Mouse (Mus musculus) c-Kit-positive CD71-positive TER-119-positive erythroid progenitor cells, embryonic 14.5 days (primary cell): ENCODE data around the gene Akap17b.

Experiments
- DNase-seq: peaks from one replicate; pipeline ENCODE4 v3.0.0-alpha.2; 2013; ENCODE audit warnings: low spot score

The Akap17b gene

DNA sequence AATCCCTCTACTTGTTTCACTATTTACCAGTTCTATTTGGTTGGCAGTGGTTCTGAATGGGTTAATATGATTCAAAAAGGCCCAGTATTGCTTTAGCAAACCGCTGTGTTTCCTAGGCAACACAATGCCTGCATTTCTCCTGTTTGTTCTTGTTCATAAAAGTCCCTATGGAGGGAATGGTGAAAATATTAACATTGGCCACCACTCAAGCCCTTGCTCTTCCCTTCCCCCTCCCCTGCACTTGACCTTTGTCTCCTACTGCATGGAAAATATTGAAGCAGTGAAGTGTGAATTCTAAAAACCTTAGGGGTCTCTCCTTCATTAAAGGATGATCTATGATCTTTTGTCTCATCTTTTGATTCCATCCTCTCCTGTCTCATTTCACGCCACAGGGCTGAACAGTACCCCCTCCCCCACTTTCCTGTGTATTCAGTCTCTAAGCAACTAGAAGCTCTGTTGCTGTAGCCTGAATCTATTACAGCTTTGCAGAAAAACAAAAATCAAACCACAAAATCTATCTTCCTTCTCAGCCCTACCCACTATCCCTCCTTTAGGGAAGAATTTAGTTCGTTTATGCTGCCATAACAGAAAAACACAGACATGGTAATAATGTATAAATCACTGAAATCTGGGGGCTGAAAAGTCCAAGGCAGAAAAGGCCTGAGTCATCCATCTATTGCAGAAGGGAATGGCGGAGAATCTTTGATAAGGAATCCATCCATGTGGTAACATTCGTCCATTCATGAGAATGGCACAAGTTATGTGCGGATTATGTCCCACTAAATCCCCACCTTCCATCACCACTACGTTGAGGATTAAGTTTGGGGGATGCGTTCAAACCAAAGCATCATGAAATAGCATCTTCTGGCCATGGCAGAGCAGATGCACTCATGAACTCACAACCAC is 57.6 kb downstream of the Akap17b start:
- DNase-seq, result no peak

GRCm38 (mm10) chrX:36586629-36587303 is 58.4 kb downstream of the Akap17b start:
- no peak for DNase-seq

DNA sequence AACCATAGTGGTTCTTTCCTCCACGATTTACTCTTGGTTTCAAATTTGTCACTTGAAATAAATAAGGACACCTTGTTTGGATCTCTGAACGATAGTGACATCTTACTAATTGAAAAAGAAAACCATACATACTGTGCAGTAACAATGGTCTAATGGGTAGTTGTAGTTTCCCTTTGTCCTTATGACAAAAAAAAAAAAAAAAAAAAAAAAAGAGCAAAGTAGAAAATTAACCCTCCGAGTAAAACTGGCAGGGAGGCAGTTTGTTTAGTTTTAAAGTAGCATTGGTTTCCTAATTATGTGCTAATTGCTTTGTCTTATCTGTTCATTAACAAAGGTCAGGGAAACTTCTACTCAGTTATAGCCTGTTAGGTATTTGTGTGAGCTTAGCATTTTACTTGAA is 83.1 kb downstream of the Akap17b start:
- DNase-seq, result no peak

- peak; percentile 62 for DNase-seq
Observed at GRCm38 (mm10) chrX:36561650-36562049, 83.5 kb downstream of the Akap17b start.

- no peak for DNase-seq
Observed at GRCm38 (mm10) chrX:36560170-36560569, 85.0 kb downstream of the Akap17b start.
